In the genomic region with DNA sequence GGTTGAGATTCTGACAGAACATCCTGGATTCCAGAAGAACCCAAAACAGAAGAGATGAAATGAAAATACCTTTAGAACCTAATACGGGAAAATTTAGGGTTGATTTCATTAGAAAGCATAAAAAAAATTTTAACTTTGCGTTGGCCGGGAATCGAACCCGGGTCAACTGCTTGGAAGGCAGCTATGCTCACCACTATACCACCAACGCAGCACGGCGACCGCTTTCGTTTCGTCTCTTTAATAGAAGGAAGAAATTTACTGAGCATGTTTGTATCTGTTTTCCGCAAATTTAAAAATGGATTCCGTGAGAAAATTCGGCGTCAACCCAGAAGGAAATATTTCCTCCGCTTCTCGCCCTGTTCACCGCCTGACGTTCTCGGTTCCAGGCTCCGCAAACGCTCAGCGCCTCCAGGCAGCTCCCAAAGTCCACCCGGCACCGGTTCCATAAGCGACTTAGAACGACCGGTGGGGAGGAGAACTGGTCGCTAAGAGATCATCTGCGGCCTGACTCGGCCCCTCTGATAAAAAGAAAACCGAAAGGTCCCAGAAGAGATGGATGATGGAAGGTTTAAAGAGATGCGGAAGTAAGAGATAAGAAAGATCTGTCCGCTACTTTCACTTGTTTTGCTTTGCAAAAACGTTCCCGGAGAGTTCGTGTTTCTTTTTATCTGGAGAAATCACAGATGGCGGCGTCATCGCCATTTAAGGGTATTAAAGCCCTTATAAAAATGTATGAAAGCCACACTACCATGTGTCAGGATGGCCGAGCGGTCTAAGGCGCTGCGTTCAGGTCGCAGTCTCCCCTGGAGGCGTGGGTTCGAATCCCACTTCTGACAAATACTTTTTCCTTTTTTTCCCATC, we compare ENCODE assay signal across 8 mouse cellular contexts. TPM values are rescaled to one million over a fixed set of nuclear protein-coding genes. Genes with fewer than 3 reads are reported as not detected.
DNase-seq lines count a peak whose midpoint lies in the region; ATAC-seq lines count a peak whose summit lies in the region.

No protein-coding gene starts in this region.

- peak overlapping the region; percentile 81 for H3K4me3 ChIP-seq in intestine, embryonic 16.5 days (ENCODE audit: low read length)
- peak overlapping the region; percentile 90 for H3K4me3 ChIP-seq in midbrain, embryonic 10.5 days

- H3K9ac ChIP-seq in intestine, embryonic 16.5 days (ENCODE audit: low read depth, low read length), result peak overlapping the region; percentile 78

- intact Hi-C loops in left cerebral cortex, postnatal 36 days (cut with DNase I), result loop anchor here (2.0 kb wide), 1 partner anchor 65 kb away; no protein-coding TSS in a partner anchor

- peaks cover 4% of the 10 kb centered on the region; the same call in 1 of the 2 replicates for H3K4me1 ChIP-seq in intestine, embryonic 16.5 days (ENCODE audit: control insufficient read depth, insufficient read depth, low read length)
- peaks cover 28% of the 10 kb centered on the region for H3K4me1 ChIP-seq in midbrain, embryonic 10.5 days

- peak; percentile 79 for DNase-seq in adrenal gland, adult 8-10 months
- DNase-seq in embryo, embryonic 9.5 days (ENCODE audit: extremely low spot score), result peak; percentile 93
- DNase-seq in gastrocnemius, postnatal 4 days (ENCODE audit: low spot score in 2 of 2), result peak; percentile 59 to 74
- peak; percentile 70 to 85 for DNase-seq in left cerebral cortex, postnatal 36 days (ENCODE audit: low spot score in 2 of 2)
- DNase-seq in midbrain, embryonic 10.5 days (ENCODE audit: low spot score), result peak; percentile 88
- DNase-seq in right cerebral cortex, postnatal 36 days (ENCODE audit: low spot score in 2 of 2), result peak; percentile 66 to 73
- DNase-seq in yolk sac, embryonic 10.5 days (ENCODE audit: low spot score), result peak; percentile 92

- 0 out of 2 replicates have a peak, but pooled peaks cover 3% of the 10 kb centered on the region for H3K27me3 ChIP-seq in intestine, embryonic 16.5 days (replicated peaks; ENCODE audit: control insufficient read depth, insufficient read depth, low read length)
- H3K27me3 ChIP-seq in midbrain, embryonic 10.5 days (ENCODE audit: low read depth, poor library complexity, severe bottlenecking), result peaks cover 31% of the 10 kb centered on the region

- WGBS in intestine, embryonic 16.5 days, result under 1% methylated on average over 47 of the region's 47 CpGs
- under 1% methylated on average over 47 of the region's 47 CpGs for WGBS in midbrain, embryonic 10.5 days

- H3K9me3 ChIP-seq in intestine, embryonic 16.5 days (ENCODE audit: control insufficient read depth, low read length), result no peaks in the 10 kb centered on the region
- no peaks in the 10 kb centered on the region for H3K9me3 ChIP-seq in midbrain, embryonic 10.5 days (replicated peaks)

- ATAC-seq in intestine, embryonic 16.5 days, result peak; percentile 80

- peak overlapping the region; percentile 82 for H3K27ac ChIP-seq in intestine, embryonic 16.5 days (ENCODE audit: low read length)
- peak overlapping the region; percentile 81 for H3K27ac ChIP-seq in midbrain, embryonic 10.5 days (replicated peaks)

- H3K36me3 ChIP-seq in intestine, embryonic 16.5 days (ENCODE audit: control insufficient read depth, insufficient read depth, low read length), result no peaks in the 10 kb centered on the region
- H3K36me3 ChIP-seq in midbrain, embryonic 10.5 days, result no peaks in the 10 kb centered on the region

- peak overlapping the region; percentile 50 for H3K4me2 ChIP-seq in intestine, embryonic 16.5 days (ENCODE audit: low read depth, low read length)

RNA-seq across cellular contexts. Expression of a gene that starts 19.4 kb away (rescaled TPM):
- 1 to 10 TPM; 4.1 to 7.5 (median 6.1) TPM for total RNA-seq in adrenal gland, adult 8-10 months (2022)
- under 1 TPM; 0.37 to 0.62 TPM for total RNA-seq in gastrocnemius, postnatal 4 days (2021)
- polyA plus RNA-seq in intestine, embryonic 16.5 days (2015; fragmentation: Nextera tagmentation; extraction: Ambion mirVana), result 1.4 and 1.8 TPM in 2 replicates
- not detected for total RNA-seq in left cerebral cortex, postnatal 36 days (2021)
- polyA plus RNA-seq in midbrain, embryonic 10.5 days (2016; fragmentation: Nextera tagmentation; extraction: Ambion mirVana), result 0.25 TPM in 1 of 2 replicates, not detected in the other

RNA-seq across cellular contexts. Expression of a gene that starts 26.6 kb away (rescaled TPM):
- total RNA-seq in adrenal gland, adult 8-10 months (2022), result 10 to 100 TPM; 11.4 to 29.7 (median 23.1) TPM
- 10 to 100 TPM; 15.7 to 16.8 TPM for total RNA-seq in gastrocnemius, postnatal 4 days (2021)
- 15.3 and 15.9 TPM in 2 replicates for polyA plus RNA-seq in intestine, embryonic 16.5 days (2015; fragmentation: Nextera tagmentation; extraction: Ambion mirVana)
- total RNA-seq in left cerebral cortex, postnatal 36 days (2021), result 10 to 100 TPM in 1 of 2 experiments, 1 to 10 TPM in 1; 9.0 to 13.6 TPM
- polyA plus RNA-seq in midbrain, embryonic 10.5 days (2016; fragmentation: Nextera tagmentation; extraction: Ambion mirVana), result 5.5 and 7.8 TPM in 2 replicates

Comparison
In these comparisons a context has a peak if more than half of its experiments do, and no peak if none do; other contexts are left out.
1. Peak in every context shown above with its lines: DNase-seq, ATAC-seq, H3K4me3 ChIP-seq and H3K27ac ChIP-seq.